Mouse (Mus musculus): ENCODE data around the gene Guca2a. TPM values are rescaled to one million over a fixed set of nuclear protein-coding genes. Genes with fewer than 3 reads are reported as not detected.
"Not testable (repeated sequence)": the region's sequence is repeated elsewhere in the genome, so short reads cannot be mapped to it uniquely, and the experiment has no call there.

The Guca2a gene
- polyA plus RNA-seq (2015; fragmentation: Nextera tagmentation; extraction: Ambion mirVana): 0.69 TPM in 1 of 2 replicates, not detected in the other

DNA sequence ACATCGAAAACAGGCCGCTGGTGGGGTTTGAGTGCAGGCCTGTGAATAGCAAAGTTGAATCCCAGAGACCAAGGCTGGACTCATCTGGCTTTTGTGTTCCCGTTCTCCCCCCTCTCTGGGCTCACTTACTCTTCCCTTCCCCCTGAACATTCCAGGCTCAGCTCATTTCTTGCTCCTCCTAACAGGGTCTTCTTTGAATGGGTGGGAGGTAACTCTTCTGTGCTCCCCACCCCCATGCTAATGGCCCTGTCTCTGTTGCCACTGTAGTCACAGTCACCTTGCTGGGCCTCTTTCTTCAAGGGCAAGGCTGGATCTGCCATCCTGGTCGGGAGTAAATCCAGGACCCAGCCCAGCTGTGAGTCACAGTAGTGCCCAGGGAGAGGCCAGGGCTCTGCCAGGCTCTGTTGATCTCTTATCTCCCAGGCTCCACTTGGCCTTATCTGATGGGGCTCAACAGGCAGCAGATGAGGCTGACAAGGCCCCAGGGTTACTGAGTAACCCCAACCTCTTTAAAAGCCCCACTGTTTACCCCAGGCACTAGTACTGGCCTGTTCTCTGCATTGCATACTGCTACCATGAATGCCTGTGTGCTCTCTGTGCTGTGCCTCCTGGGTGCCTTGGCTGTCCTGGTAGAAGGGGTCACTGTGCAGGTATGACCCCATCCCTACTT, at the start of gene Guca2a:
Guca2a (plus strand) TSS at position 529 of the 670 bp plus-strand sequence.
- no peak for DNase-seq (ENCODE audit: low spot score)

DNA sequence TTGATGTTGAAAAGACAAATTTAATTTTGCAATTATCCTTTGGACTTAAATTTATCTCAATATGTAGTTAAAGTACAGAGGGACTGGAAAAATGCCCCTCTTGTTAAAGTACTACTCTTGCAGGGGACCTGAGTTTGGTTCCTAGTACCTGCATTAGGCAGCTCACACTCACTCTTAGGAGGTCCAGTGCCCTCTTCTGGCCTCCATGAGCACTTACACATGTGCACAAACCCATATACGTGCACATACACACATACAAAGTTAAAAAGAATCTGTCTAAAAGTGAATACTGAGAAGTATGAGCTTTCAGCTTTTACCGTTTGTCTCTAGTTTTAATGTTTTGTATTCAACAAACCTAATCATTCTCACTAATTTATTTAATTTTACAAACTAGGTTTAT, 49.5 kb upstream of the Guca2a start:
- no peak for DNase-seq (ENCODE audit: low spot score)

GRCm38 (mm10) chr4:119589423-119589822, 48.1 kb upstream of the Guca2a start:
- no peak for DNase-seq (ENCODE audit: low spot score)

- no peak for DNase-seq (ENCODE audit: low spot score)
Observed at GRCm38 (mm10) chr4:119590027-119590426, 47.5 kb upstream of the Guca2a start.

DNA sequence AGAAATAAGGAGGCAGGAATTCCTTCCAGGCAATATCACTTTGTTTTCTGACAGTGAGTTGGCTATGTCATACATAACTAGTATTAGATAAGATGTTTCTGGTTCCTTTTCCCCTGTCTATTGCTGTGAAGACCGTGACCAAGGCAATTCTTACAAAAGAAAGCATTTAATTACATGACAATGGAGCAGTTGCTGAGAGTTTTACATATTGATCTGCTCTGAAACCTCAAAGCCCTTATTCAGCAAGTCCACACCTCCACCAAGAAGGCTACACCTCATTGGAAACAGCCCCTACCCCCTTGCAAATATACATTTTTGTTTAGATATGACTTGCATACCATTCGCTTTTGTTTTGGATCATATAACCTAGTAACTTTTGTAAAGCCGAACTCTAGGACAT, 45.0 kb upstream of the Guca2a start:
- no peak for DNase-seq (ENCODE audit: low spot score)

GRCm38 (mm10) chr4:119594331-119594730, 43.2 kb upstream of the Guca2a start:
- no peak for DNase-seq (ENCODE audit: low spot score)

GRCm38 (mm10) chr4:119599605-119600004, 37.9 kb upstream of the Guca2a start:
- no peak for DNase-seq (ENCODE audit: low spot score)

DNA sequence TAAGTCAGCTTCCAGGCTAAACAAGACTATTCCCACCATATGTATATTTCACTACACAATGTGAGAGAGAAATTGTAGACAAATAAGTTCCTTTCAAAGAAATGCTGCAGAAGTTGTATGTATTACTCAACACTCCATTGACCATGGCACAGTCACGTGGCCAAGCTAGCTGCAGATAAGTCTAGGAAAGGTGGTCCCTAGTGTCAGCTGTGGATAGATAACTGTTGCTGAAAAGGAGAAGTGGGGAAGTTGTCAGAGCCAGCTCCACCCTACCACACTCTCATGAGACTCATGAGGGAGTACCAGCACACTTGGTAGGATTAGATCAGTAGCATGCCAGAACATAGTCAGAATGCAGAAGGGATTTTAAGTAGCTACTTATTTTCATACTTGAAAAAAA, 28.0 kb upstream of the Guca2a start:
- no peak for DNase-seq (ENCODE audit: low spot score)

GRCm38 (mm10) chr4:119614078-119614477, 23.4 kb upstream of the Guca2a start:
- no peak for DNase-seq (ENCODE audit: low spot score)

- DNase-seq (ENCODE audit: low spot score): no peak
Observed at GRCm38 (mm10) chr4:119614724-119615123, 22.8 kb upstream of the Guca2a start.

GRCm38 (mm10) chr4:119626081-119626645, 11.3 kb upstream of the Guca2a start:
- DNase-seq (ENCODE audit: low spot score): no peak

- DNase-seq (ENCODE audit: low spot score): no peak
Observed at GRCm38 (mm10) chr4:119626876-119627275, 10.6 kb upstream of the Guca2a start.

DNA sequence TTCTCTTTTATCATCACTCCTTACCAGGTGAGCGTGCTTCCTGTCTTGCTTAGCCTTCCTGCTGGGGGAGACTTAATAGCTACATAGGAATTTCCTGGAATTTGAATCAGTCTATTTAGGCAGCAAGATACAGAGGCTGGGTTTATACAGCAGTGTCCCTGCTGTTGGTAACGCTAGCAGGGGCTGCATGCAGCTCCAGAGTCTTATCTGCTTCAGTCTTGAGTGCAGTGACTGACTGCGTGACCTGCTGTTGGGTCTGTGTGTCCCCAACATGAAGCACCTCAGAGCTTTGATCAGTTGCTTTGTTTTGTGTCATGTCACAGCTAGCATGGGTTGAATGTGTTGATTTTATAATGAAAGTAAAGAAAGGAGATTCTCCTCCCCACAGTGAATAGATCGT, 10.2 kb upstream of the Guca2a start:
- no peak for DNase-seq (ENCODE audit: low spot score)

DNA sequence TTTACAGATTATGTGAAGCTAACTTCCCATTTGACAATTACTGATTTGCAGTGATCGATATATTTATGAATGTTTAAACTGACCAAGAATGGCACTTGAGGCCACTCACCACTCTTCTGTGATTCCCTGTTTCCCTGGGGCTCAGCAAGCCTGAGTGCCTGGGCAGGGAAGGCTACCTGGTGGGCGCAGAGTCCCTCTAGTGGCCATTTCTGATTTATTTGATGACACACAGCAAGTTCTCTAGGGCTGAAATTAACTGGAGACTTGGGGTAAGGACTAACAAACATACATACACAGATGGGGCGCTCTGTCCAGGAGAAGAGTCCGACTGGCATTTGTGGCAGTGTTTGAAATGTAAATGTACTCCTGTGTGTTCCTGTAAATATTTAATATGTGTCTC, 9.1 kb upstream of the Guca2a start:
- DNase-seq (ENCODE audit: low spot score): not testable (repeated sequence)

- peak; percentile 11 for DNase-seq (ENCODE audit: low spot score)
Observed at GRCm38 (mm10) chr4:119631115-119631919, 6.2 kb upstream of the Guca2a start.

- no peak for DNase-seq (ENCODE audit: low spot score)
Observed at GRCm38 (mm10) chr4:119632721-119633120, 4.8 kb upstream of the Guca2a start.

DNA sequence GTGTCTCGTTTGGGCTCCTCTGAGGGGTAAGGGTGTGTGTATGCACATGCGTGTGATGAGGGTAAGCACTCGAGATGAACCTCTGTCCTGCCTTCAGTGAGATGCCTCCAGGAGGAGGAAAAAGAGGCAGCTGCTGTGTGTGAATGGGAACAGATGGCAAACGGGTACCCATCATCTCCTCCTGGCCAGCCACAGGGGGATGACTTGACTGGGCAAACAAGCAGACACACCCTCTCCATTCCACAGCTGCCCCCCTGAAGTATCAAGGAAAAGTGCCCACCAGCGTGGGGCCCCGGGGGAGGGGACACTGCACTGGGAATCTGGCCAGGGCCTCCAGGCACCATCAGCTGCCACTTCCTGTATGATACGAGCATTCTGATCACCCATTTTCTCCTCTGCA, 4.2 kb upstream of the Guca2a start:
- no peak for DNase-seq (ENCODE audit: low spot score)

DNA sequence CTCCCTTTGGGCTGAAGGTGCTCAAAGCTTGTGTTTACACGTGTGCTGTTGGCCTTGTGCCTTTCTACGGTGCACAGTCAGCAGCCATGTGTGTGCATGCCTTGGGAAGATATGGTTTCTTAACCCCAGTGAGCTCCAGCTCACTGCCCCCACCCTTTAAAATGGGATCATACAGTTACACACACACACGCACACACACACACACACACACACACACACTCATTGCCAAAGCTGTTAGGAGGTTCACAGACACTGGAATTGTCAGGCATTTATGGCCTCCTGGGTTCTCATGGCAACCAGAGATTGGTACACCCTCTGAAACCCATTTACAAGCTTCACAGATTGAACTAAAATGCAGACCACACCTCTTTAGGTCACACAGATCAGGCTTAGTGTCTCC, 3.6 kb upstream of the Guca2a start:
- DNase-seq (ENCODE audit: low spot score): no peak

DNA sequence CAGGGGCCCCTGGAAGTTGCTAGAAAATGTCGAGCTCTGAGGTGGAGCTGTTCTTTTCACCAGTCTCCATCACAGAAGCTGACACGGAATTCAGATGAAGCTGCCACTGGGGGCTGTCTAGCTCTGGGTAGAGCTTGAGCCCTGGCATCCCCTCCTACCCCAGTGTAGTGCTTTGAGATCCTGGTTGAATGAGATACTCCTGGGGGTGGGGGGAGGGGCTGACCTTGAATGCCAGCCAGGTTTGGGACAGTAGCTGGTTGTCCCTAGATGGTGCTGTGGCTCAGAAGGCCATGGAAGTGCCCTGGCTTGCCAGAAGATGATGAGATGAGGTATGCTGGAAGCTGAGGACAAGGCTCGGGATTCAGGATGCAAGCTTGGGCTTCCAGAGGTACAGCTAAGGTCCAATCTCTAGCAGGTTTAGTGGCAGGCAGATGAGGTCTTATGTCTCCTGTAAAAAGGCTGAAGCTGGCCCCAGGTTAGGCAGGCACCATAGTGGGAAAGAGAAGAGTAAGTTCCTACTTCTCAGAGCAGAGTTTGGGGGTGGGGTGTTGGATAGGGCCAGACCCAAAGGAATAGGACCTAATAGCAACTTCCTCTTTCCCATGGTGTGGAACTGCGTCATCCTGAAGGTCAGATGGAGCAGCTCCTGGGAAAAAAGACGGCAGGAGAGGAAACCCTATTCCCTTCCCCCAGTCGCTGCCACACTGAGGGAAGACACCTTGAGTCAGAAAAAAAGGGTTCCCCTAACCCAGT, 2.4 kb upstream of the Guca2a start:
- DNase-seq (ENCODE audit: low spot score): no peak

DNA sequence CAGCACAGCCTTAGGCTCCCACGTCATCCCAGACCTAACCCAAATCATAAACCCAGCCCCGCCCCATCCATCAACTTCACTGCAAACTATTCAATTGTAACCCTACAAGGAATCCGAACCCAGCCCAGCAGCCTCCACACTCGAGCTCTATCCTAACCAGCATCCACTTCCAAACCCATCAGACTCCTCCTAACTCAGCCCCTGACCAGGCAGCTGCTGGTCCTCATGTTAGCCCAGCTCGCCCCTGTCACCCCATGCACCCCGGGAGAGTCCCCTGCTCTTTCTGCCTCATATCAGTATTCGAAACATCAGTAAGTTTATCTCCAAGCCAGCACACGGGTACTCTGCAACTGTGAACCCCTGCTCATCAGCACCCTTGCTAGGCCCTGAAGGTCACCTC, 1.8 kb upstream of the Guca2a start:
- DNase-seq (ENCODE audit: low spot score): no peak

- no peak for DNase-seq (ENCODE audit: low spot score)
Observed at GRCm38 (mm10) chr4:119636731-119637130, 773 bp upstream of the Guca2a start.

- DNase-seq (ENCODE audit: low spot score): no peak
Observed at GRCm38 (mm10) chr4:119637946-119638345, 442 bp downstream of the Guca2a start.

Data from thymus, postnatal 0 days (tissue).